In genomic region chr4:3050847-3051135, GRCm38 (mm10) we compare ENCODE assay signal across 12 mouse cellular contexts.
DNase-seq lines count a peak whose midpoint lies in the region; ATAC-seq lines count a peak whose summit lies in the region.
"Had no signal": no experiment of that assay in that cellular context is flagged by ENCODE, and none has a peak within 500 bp of the region (broad histone marks: within the 10 kb centered on the region; RNA-seq: fewer than 3 reads in every experiment).

No protein-coding gene starts in this region.

- DNase-seq in cerebellum, adult 11-12 months = peak; percentile 0
- DNase-seq in cerebellum, adult 9-11 months = no peak
- DNase-seq in lung, postnatal 36 days = no peak
- peak; percentile 1 for DNase-seq in thymus, postnatal 14 days
- no peak for DNase-seq in thymus, postnatal 4 days
- DNase-seq: adrenal gland, postnatal 10 days; layer of hippocampus, postnatal 36 days; right cerebral cortex, postnatal 14 days had no signal

- H3K4me2 ChIP-seq in hindbrain, embryonic 13.5 days = no peak overlapping the region
- no peak overlapping the region for H3K4me2 ChIP-seq in hindbrain, embryonic 12.5 days (replicated peaks)
- no peak overlapping the region for H3K4me2 ChIP-seq in lung, embryonic 15.5 days
- H3K4me2 ChIP-seq: liver, embryonic 15.5 days had no signal

- H3K36me3 ChIP-seq in hindbrain, embryonic 13.5 days = 0 out of 2 replicates have a peak, but pooled peaks cover 3% of the 10 kb centered on the region
- 0 out of 2 replicates have a peak, but pooled peaks cover 3% of the 10 kb centered on the region for H3K36me3 ChIP-seq in hindbrain, embryonic 12.5 days
- no peaks in the 10 kb centered on the region for H3K36me3 ChIP-seq in lung, embryonic 15.5 days
- H3K36me3 ChIP-seq: liver, embryonic 15.5 days had no signal

- no peak overlapping the region for H3K4me3 ChIP-seq in hindbrain, embryonic 13.5 days
- no peak overlapping the region for H3K4me3 ChIP-seq in hindbrain, embryonic 12.5 days
- no peak overlapping the region for H3K4me3 ChIP-seq in lung, embryonic 15.5 days
- H3K4me3 ChIP-seq: liver, embryonic 15.5 days had no signal

- H3K9ac ChIP-seq in hindbrain, embryonic 13.5 days = no peak overlapping the region
- H3K9ac ChIP-seq in hindbrain, embryonic 12.5 days = no peak overlapping the region
- no peak overlapping the region for H3K9ac ChIP-seq in lung, embryonic 15.5 days
- H3K9ac ChIP-seq: liver, embryonic 15.5 days had no signal

- 78% methylated on average over 3 of the region's 3 CpGs for WGBS in hindbrain, embryonic 13.5 days
- WGBS in hindbrain, embryonic 12.5 days = 81% methylated on average over 3 of the region's 3 CpGs
- 75% methylated on average over 3 of the region's 3 CpGs for WGBS in lung, embryonic 15.5 days

- no peaks in the 10 kb centered on the region for H3K27me3 ChIP-seq in hindbrain, embryonic 13.5 days
- H3K27me3 ChIP-seq in hindbrain, embryonic 12.5 days = no peaks in the 10 kb centered on the region
- no peaks in the 10 kb centered on the region for H3K27me3 ChIP-seq in lung, embryonic 15.5 days
- H3K27me3 ChIP-seq: liver, embryonic 15.5 days had no signal

- H3K4me1 ChIP-seq in hindbrain, embryonic 13.5 days (replicated peaks) = no peaks in the 10 kb centered on the region
- H3K4me1 ChIP-seq in hindbrain, embryonic 12.5 days = no peaks in the 10 kb centered on the region
- no peaks in the 10 kb centered on the region for H3K4me1 ChIP-seq in lung, embryonic 15.5 days
- H3K4me1 ChIP-seq: liver, embryonic 15.5 days had no signal

- peak; percentile 11; the same call in 1 of the 2 replicates for ATAC-seq in hindbrain, embryonic 13.5 days (ENCODE audit: low FRiP score)
- no peak for ATAC-seq in hindbrain, embryonic 12.5 days (ENCODE audit: low FRiP score)
- peak; percentile 9; the same call in 1 of the 2 replicates for ATAC-seq in lung, embryonic 15.5 days (ENCODE audit: borderline replicate concordance, extremely low read depth, low FRiP score, low TSS enrichment)

- peaks cover 60% of the 10 kb centered on the region for H3K9me3 ChIP-seq in hindbrain, embryonic 13.5 days
- H3K9me3 ChIP-seq in hindbrain, embryonic 12.5 days (replicated peaks) = peaks cover 60% of the 10 kb centered on the region
- H3K9me3 ChIP-seq in lung, embryonic 15.5 days = peaks cover 38% of the 10 kb centered on the region

- H3K27ac ChIP-seq in hindbrain, embryonic 13.5 days = no peak overlapping the region
- no peak overlapping the region for H3K27ac ChIP-seq in hindbrain, embryonic 12.5 days
- H3K27ac ChIP-seq in lung, embryonic 15.5 days = no peak overlapping the region
- H3K27ac ChIP-seq: liver, embryonic 15.5 days had no signal

Comparison
In these comparisons a context has a peak if more than half of its experiments do, and no peak if none do; other contexts are left out.
1. DNase-seq: peak in cerebellum, adult 11-12 months (single experiment) and thymus, postnatal 14 days (single experiment); none in cerebellum, adult 9-11 months (single experiment), lung, postnatal 36 days (single experiment) and thymus, postnatal 4 days (single experiment).